In genomic region chr3:101740906-101741305, GRCm38 (mm10) we compare ENCODE assay signal across 25 mouse cellular contexts.
A peak's percentile ranks its signal among the peaks of the same experiment; 100 is the strongest.
DNase-seq lines count a peak whose midpoint lies in the region; ATAC-seq and TF ChIP-seq lines count a peak whose summit lies in the region.
"Had no signal": no experiment of that assay in that cellular context is flagged by ENCODE, and none has a peak within 500 bp of the region (broad histone marks: within the 10 kb centered on the region; RNA-seq: fewer than 3 reads in every experiment).

No protein-coding gene starts in this region.

- H3K4me3 ChIP-seq in left cerebral cortex, adult 2 months = no peak overlapping the region
- H3K4me3 ChIP-seq: embryonic facial prominence, embryonic 13.5 days; embryonic facial prominence, embryonic 15.5 days; erythroblast, embryonic 14.5 days; forebrain, embryonic 10.5 days; forebrain, embryonic 12.5 days had no signal

- TF ChIP-seq CTCF in left cerebral cortex, adult 2 months (IDR thresholded peaks at IDR 0.05) = no peak

- peak; percentile 81 for ATAC-seq in frontal cortex, adult (ENCODE audit: low TSS enrichment)
- ATAC-seq: activated CD4-positive, CD25-positive, alpha-beta regulatory T cell, adult 4 months; CD4-positive, CD25-positive, alpha-beta regulatory T cell, adult 4 months; forebrain, embryonic 14.5 days; forebrain, embryonic 16.5 days; Patski had no signal

- DNase-seq in frontal cortex, postnatal 10 days (ENCODE audit: low spot score in 2 of 2) = no peak
- no peak for DNase-seq in left cerebral cortex, adult 2 months (ENCODE audit: extremely low spot score in 1 of 2, low spot score in 2 of 2)
- no peak for DNase-seq in left cerebral cortex, postnatal 14 days (ENCODE audit: low spot score in 2 of 2)
- DNase-seq in brain, adult 2 months (ENCODE audit: low read depth, low spot score) = peak; percentile 37
- no peak for DNase-seq in cerebellum, postnatal 25 days
- DNase-seq: adrenal gland, adult 8-10 months; adrenal gland, postnatal 14 days; adrenal gland, postnatal 36 days; B cell, adult 2 months; cerebellum, adult 11 months; cerebellum, adult 18-20 months; cerebellum, adult 8-10 months; cerebellum, adult 9-11 months; cerebellum, postnatal 14 days had no signal

- intact Hi-C loops in left cerebral cortex, adult 2 months (cut with DNase I) = loop anchor here (2.0 to 5.0 kb wide), 2 partner anchors 54 to 79 kb away; no protein-coding TSS in a partner anchor
- intact Hi-C loops in left cerebral cortex, postnatal 14 days (cut with DNase I) = loop anchor here (5.0 kb wide), 1 partner anchor 61 kb away; no protein-coding TSS in a partner anchor

- H3K27ac ChIP-seq in left cerebral cortex, adult 2 months = 0 out of 2 replicates have a peak overlapping the region, but pooled peaks have one; percentile 53
- H3K27ac ChIP-seq: embryonic facial prominence, embryonic 13.5 days; embryonic facial prominence, embryonic 15.5 days; forebrain, embryonic 10.5 days; forebrain, embryonic 12.5 days had no signal
